Mouse (Mus musculus) ES-E14 (cell line): ENCODE data around the gene Ptms.

Experiments
- CHD2 ChIP-seq: IDR thresholded peaks from 2 replicates; pipeline ENCODE4 v1.6.1; 2014; ENCODE audit warnings: mild to moderate bottlenecking, low read depth, low read length, inconsistent platforms
- ZNF384 ChIP-seq: IDR thresholded peaks from 2 replicates; pipeline ENCODE4 v1.6.1; 2012; ENCODE audit warnings: low read depth, low read length, inconsistent platforms

- TF ChIP-seq ZNF384 (no peak), CHD2 (no peak)
These were observed 38.1 kb downstream of the Ptms start for GRCm38 (mm10) chr6:124881821-124882220.
